Mouse (Mus musculus) heart, adult 9 months (tissue): Measurements from ENCODE around the gene Cacng4.

Source experiments
- DNase-seq, 2 experiments: peaks; one replicate each; pipeline ENCODE4 v3.0.0; 2022; ENCODE audit warnings: low spot score in 2 of 2

The Cacng4 gene

DNA sequence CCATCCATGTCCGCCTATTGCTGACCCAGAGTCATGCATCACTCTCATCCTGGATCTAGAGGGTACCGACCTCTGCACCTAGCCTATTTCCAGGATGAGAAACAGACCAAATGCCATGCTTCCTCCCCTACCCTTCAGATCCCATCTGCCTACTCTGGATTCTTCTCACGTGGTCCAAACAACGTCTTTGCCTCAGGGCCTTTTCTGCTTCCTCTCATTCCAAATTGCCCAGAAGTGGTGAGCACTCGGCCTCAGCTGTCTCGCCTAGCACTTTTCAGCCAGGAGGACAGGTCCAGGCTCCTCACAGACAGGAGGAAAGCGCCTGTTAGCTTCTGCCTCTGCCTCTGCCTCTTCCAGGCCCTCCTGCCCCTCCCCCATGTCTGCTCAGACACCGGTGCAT is 21.0 kb downstream of the Cacng4 start:
- DNase-seq, result no peak

DNA sequence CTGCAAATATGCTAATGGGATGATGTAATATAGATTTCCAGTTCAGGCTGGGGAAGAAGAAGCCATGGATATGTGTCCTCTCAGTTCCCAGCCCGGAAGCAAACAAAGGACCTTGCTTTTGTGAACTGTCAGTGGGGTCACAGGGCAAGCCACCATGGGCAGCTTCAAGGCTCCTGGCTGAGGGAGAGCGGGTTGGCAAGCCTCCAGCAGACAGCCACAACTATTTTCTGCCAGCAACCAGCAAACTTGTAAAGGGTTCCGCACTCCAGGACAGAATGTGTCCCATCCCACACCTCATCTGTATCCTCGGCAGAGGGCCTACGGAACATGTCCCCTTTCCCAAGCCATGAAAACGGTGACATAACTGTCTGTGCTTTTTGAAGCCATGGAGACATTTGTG is 22.4 kb downstream of the Cacng4 start:
- no peak for DNase-seq

DNA sequence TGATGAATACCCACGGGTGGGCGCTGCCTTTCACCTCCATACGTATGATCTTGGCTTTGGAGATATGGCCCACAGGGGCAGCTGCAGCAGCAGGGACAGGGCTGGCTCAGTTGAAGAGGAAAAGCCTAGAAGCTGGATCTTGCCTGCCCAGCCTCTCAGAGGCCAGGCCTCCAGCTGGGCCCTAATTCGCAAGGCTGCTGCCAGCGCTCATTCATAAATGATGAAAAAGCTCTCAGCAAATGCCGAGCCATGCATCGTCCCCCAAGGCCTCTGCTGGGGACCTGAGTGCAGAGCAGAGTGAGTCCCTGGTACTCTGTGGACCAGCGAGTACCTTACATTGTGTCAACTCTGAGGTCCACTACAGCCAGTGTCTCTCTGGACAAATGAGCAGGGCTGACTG is 26.0 kb downstream of the Cacng4 start:
- no peak for DNase-seq

DNA sequence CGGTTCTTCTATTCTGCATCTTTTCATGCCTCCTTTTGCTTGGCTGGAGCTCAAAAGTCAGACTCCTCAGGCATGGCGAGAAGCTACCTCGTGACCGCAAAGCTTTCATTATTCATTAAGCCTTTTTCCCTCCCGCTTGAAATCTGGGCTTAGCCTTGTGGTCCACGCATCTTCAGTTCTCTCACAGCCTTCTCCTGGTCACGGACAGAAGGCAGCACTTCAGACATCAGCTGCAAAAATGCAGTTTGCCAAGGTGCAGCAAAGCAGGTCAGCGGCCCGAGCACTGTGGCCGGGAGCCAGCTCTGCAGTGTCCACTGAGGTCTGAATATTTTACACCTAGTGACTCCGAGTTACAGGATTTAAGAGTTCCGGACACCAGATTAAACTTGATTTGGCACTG is 27.4 kb downstream of the Cacng4 start:
- no peak for DNase-seq

GRCm38 (mm10) chr11:107762688-107763460 is 31.5 kb downstream of the Cacng4 start:
- no peak for DNase-seq

- DNase-seq, result no peak
Observed at GRCm38 (mm10) chr11:107761790-107762500, 32.4 kb downstream of the Cacng4 start.

- no peak for DNase-seq
Observed at GRCm38 (mm10) chr11:107760001-107760400, 34.4 kb downstream of the Cacng4 start.

GRCm38 (mm10) chr11:107759516-107759915 is 34.8 kb downstream of the Cacng4 start:
- no peak for DNase-seq

- DNase-seq, result no peak
Observed at GRCm38 (mm10) chr11:107749114-107749513, 45.2 kb downstream of the Cacng4 start.

- DNase-seq, result no peak
Observed at GRCm38 (mm10) chr11:107748243-107749035, 45.9 kb downstream of the Cacng4 start.

DNA sequence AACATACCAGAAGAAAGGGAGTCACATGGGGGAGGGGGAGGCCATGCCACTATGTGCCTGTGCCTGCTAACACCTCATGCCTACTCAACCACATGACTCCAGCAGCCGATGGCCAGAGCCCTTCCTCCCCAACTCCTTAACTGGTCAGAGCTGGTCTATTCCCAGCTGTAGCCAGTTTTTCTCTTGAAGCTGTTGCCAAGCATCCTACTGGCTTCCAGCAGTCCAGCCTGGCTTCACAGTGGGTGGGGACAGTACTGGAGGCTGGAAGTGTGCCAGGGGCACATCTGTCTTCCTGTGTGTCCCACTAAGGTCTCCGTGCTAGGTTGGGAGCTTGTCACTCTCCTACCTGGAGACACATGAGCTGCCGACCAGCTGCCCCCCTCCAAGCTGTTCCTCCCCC is 51.3 kb downstream of the Cacng4 start:
- DNase-seq, result no peak

DNA sequence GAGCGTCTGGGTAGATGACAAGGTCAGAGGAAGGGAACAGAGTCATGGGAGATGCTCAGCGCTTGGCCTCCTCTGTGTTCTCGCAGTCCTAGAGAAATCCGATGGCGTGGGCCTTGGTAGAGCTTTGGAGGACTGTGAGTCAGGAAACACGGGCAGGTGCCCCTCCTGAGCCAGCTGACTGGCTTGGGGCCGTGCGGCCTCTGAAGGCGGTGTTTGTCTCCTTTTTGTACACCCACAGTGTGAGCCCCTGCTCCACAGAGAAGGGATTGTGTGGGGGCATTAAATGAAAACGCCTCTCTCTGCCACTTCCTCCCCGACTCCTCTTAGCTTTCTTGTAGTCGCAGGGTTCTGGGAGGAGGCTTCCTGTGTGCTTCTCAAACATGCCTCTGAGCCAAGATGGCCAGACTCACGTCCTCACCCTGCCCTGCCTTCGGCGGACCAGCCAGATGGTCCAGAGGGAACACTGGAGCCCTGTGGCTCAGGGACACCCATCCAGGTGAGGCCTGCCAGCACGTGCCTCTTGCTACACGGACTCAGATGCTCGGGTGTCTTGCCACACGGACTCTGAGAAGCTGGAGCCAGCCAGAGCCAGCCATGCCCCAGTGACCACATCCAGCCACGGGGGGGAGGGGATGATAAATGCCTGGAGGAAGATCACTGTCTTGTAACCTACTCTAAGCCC is 55.8 kb downstream of the Cacng4 start:
- DNase-seq, result no peak

DNA sequence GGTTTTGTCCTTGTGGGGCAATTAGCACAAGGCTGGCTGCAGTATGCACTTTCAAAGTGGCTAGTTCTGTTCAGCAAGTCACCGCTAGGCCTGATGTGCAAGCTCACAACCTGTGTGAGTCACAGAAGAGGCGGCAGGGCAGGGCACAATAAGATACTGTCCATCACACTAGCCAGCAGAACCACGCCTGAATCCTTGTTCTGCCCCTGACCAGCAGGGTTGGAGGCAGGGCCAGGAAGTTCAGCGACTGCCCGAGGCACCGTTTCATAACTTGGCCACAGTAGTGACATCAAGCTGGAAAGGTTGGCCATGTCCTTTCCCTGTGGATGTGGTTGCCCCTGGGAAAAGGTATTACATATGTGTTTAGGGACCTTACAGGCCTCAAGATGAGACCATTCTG is 56.5 kb downstream of the Cacng4 start:
- no peak for DNase-seq

GRCm38 (mm10) chr11:107734133-107734532 is 60.2 kb downstream of the Cacng4 start:
- DNase-seq, result peak in 1 of 2 experiments; percentile 15

GRCm38 (mm10) chr11:107731498-107731897 is 62.9 kb downstream of the Cacng4 start:
- DNase-seq, result peak in 1 of 2 experiments; percentile 3

DNA sequence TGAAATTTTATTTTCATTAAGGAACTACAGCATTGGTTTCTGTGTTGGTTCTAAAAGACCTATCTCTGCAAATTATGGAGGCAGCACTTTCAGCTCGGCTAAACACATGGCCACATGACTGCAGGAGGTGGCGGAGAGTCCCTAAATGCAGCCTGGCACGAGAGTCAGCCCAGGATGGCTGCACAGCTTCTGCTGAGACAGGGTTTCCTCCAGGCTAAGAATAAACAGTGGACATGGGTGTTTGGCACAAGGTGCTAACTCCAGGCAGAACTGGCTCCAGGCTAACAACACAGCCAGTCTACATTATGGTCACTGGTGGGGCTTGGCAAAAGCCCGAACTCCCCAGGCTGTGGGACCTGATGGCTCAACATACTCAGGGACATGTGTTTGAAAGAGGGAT is 63.4 kb downstream of the Cacng4 start:
- peak; percentile 44 to 54 for DNase-seq

DNA sequence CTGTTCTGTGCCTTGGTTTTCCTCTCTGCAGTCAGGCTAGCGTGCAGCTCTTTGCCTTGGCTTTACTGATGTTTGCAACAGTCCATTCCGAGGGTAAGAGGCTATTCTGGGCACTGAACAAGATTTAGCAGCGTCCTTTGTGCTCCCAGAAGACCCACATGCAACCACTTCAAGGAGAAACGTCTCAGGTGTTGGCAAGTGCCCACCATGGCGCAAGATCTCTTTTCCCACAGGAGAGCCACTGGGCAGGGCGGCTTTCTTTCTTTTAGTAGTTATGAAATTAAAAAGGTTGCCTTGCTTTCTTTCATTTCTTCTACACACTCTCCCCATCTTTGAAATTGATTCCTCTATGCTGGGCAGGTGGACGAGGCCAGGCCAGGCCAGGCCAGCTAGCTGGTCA is 65.2 kb downstream of the Cacng4 start:
- DNase-seq, result no peak

DNA sequence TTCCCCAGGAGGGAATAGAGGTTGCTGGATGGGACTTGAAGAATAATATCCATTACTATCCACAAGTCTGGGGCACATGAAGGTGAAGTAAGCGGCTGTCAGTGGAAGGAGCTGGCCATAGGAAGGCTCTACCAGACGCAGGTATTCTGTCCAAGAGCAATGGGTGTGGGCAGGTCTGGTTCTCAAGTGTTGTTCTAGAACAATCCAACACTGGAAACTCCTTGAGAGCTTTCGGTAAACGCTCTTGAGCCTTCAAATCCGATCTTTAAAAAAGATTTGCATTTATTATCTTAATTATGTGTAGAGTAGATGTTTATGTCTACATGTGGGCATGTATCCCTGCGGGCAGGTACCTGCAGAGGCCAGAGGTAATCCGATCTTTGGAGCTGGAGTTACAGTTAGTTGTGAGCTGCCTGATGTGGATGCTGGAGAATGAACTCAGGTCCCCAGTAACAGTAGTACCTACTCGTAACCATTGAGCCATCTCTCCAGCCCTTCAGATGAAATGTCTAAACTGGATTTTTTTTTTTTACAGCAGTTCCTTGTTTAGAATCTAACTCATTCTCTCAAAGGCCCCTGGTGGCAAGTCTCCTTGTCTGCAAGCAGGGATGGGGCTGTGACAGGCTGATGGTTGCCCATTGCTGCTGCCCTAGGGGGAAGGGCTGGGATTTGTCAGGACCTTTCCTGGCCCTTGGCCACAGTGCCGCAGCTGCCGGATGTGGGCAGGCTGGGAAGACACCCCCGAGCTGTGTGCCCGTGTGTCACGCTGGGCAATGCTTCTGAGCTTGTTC is 66.1 kb downstream of the Cacng4 start:
- DNase-seq, result no peak

- DNase-seq, result no peak
Observed at GRCm38 (mm10) chr11:107724603-107725002, 69.8 kb downstream of the Cacng4 start.

- DNase-seq, result no peak
Observed at GRCm38 (mm10) chr11:107721057-107721456, 73.3 kb downstream of the Cacng4 start.
